Mouse (Mus musculus): ENCODE data around the gene Lrfn5.
A peak's percentile ranks its signal among the peaks of the same experiment; 100 is the strongest.

The Lrfn5 gene

DNA sequence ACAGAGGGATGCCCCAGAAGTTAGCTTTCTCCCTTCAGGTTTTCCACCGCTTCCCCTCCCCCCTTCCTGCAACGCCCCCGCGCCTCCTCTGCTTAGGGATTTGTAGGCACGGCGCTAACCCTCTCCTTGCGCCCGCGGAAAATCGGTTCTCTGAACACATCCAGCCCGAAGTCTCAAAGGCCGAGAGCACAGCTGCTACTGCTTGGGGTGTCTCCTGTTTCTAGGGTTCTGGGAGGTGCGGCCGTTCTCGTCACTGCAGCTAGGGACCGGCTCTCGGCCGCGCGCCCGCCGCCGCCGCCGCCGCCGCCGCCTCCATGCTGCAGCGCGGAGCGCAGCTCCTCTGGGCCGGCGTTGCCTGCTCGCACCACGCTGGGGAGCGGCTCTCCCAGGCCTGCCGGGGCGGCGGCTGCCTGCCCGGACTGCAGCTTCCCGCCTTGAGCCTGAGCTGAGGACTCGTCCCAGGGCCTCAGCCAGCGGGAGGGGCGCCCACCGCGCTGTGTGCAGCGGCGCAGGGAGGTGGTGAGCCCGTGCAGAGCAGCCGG, at the start of gene Lrfn5:
Gene Lrfn5, plus strand, starts transcription at position 322 of the 542 bp plus-strand sequence.
- DNase-seq = peak; percentile 80

DNA sequence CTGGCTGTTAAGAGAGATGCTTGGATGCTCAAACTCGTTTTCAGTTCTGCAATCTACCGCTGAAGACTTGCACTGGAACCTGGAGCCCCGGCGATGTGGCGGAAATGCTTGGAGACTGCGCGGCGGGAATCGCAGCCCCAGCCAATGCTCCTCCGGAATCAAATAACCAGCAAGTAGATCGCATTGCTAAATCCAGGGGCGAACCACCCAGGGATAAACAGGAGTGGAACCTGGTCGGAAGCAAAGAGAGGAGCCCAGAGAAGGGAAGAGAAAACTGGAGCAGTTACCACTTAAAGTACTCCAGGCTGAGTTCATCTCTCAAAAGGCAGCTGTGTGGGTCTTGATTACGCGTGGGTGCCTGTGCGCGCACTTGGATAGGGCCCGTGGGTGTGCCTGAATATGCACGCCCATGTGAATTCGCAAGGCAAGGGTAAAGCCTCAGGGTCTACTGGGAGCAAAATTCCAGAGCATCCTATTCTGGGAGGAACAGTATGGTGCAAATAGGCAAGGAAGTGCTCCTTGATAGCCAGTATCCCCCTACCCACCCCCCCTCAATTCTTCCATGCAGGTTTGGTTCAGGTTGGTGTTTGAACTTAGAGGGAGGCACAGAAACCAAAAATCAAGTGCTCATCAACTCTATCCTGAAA, 1.3 kb upstream of the Lrfn5 start:
- peak; percentile 49 for DNase-seq

DNA sequence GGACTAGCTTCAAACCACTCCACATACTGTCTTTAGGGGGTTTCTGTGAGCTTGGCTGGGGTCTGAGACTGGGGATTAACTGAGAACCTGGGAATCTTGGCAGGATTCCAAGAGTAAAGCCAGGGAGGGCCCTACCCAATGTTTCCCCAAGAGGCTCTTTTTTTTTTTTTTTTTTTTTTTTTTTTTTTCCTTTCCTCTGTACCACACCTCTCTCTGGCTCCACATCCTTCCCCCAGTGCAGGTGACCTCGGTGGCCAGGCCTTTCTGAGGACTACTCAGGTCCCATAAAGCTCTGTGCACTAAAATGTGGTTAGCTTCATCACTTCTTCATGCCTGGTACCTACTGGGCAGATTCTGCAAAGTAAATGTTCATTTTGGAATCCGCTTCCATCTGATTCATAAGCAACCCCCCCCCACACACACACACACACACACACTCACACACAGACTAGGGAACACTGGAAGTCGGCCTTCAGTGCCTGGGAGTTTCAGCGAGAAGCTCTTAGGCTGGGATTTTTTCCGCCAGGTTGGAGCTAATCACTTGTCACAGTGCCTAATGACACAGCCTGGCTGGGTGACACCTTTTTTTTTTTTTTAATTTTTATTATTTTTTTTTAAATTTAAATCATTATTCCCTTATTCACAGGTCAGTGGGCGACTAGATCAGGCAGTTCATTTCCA, 662 bp upstream of the Lrfn5 start:
- peak; percentile 25 for DNase-seq

DNA sequence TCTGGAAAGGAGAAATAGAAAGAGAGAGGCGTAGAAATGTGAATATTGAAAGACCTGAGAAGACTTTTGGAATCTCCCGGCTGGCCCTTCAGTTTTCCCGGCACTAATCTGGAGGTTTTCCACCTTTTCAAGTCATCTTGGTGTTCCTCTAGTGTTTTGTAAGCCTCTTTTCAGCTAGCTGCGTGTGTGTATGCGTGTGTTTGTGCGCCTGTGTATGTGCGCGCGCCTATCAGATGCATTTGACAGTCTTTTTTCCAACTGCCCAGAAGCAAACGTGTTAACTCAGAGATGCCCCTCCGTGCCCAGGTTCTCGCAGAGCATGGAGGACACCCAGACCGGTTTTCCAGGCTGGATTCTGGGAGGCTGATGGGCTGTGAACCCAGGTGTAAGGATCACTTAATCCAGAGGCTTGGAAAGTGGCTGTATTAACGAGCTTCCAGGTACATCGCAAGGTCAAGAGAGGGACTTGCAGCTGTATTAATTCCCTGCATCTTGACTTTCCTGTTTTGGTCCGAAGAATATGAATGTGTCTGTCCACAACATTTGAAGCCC, 757 bp downstream of the Lrfn5 start:
- DNase-seq = peak; percentile 38

DNA sequence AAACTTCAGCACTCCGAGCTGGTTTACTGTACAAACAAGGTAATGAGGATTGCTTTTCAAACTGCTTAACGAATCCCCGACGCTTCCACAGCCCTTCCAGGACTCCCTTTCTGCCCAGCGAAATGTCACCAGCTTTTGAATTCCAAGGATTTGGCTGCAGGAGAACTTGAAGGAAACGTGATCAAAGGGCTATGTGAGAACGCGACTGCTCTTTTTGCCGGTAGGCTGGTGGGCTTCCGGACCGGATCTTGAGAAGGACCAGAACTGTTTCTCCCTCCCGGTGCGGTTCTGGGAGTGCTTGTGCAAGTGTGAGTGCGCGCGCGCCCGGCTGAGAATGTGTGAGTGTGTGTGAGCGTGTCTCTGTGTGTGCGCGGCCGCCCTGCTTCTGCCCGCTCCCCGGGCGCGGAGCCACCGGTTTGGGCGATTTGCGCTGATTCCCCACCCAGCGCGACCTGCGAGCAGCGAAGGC, 1.3 kb downstream of the Lrfn5 start:
- DNase-seq = peak; percentile 68

DNA sequence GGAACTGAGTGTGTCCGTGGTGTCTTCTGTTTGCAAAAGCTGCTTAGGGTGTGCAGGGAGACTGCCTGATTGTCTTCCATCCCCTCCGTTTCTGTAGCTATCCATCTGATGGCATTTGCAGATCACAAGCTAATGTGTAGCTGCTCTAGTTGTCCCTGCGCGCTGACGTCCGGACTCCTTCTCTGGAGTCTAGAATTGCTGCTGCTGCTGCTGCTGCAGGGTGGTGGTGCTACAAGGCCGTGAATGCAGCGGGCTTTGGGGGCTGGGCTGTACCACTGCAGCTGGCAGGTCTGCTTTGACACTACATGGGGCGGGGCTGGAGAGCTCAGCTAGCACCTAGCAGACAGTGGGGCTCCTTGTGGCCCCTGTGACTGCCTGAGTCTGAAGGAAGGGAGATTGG, 3.2 kb downstream of the Lrfn5 start:
- peak; percentile 89 for DNase-seq

DNA sequence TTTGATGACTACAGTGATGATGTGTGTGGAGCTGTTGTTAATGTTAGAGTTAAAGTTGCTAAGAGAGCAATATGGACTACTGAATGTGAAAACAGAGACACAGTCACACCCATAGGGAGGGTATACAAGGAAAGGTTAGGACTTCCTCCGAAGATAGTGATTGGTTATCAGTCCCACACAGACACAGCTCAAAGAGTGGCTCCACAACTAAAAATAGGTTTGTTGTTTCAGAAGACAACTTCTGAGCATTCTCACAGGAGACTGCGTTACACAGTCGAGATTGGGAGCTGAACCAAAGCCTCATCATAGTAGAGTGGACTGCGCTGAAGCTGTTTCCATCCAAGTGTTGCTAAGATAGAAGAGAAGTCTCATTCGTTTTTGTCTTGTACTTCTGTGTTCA, 57.0 kb downstream of the Lrfn5 start:
- DNase-seq = no peak

DNA sequence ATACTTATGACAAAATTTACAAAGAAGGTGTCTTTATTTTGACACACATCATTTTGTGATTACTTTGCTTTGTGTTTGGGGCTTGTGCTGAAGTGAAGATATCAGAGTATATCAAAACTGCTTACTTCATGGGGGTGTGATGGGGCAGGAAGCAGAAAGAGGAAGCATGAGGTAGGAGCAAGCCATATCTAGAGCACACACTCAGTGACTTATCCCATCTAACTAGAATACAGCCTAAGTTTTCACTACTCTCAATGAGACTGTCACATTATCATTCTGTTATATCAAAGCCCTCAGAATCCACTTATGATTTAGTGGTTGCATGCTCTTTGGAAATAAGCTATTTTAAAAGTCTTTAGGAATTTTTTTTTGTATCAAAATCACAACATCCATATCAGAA, 77.4 kb downstream of the Lrfn5 start:
- no peak for DNase-seq

DNA sequence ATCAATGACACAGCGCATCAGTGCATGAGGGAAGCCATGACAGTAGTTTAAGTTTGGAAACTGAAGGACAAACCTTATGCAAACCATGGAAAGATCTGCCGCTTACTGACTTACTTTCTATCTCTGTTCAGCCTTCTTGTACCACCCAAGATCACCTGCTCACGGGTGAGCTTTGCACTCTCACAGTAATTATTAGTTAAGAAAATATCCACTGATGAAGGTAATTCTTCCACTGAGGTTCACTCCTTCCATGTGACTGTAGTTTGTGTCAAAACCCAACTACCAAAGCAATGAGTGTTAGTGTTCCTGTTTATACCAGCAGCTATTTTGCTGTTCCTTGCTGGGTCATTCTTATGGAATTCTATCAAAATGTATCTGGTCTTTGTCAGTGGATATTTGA, 84.9 kb downstream of the Lrfn5 start:
- DNase-seq = no peak

DNA sequence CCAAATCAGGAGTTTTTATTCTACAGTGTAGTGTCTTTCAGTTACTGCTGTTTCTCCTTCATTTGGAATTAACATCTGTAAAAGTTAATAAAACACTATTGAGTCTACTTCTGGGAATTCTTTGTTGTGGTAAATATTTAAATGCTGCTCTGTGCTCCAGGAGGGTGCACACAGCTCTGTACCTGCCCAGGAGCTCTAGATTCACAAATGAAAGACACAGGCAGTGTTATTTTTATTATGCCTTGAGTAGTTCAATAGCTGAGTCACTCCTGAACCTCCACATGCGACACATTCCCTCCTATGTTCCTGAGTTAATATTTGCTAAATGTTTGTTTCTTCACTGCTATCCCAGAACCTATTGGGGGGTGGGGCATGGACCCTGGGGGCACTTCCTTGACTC, 87.1 kb downstream of the Lrfn5 start:
- DNase-seq = no peak

DNA sequence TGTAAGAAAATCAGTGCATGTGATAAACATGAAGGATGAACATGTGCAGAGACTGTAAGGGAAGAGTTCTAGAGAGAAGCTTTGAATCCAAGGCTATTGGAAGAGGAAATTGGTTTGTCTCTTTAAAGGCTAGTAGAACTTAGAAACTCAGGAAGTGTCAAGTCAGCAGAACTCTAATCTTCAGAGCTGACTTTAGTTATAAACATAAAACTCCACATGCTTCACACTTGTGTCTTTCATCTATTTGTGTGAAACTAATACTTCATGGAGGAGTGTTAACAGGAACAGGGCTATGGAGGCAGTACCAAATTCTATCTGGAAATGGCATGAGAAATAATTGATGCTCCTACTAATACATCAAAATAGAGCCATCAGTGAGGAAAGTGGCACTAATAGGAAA, 101.6 kb downstream of the Lrfn5 start:
- DNase-seq = no peak

DNA sequence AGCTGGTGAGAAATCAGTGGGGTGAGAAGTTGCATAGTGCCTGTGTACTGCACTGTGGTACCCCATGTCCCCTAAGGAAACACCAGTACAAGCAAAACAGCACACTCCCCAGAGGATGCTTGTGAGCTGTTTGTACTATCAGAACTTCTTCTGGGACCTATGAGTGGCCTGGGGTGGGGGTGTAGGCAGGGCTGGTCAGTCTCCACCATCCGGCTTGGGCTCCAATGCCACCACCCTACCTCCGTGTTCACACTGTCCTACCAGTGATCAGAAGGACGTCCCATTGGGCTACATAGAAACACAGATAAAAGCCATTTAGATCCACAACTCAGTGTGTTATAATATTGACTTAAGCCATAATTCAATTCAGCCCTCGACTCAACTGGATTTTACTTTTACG, 131.4 kb downstream of the Lrfn5 start:
- DNase-seq = no peak

DNA sequence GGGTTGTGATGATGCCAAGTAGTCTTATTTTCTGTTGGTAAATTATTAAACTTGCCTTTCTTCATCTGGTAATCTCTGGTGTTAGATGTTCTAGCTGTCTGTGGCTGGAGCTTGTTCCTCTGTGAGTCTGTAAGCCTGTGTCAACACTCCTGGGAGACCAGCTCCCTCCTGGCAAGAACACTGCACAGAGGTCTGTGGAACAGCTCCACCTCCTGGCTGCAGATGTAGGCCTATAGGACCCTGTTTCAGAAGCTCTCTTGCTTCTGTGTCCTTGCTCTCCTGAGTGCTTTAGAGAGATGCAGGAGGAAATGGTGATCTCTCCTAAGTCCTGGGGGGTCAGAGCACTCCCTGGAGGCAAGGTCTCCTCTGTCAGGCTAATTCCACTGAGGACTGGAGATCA, 200.2 kb downstream of the Lrfn5 start:
- DNase-seq = peak; percentile 20

DNA sequence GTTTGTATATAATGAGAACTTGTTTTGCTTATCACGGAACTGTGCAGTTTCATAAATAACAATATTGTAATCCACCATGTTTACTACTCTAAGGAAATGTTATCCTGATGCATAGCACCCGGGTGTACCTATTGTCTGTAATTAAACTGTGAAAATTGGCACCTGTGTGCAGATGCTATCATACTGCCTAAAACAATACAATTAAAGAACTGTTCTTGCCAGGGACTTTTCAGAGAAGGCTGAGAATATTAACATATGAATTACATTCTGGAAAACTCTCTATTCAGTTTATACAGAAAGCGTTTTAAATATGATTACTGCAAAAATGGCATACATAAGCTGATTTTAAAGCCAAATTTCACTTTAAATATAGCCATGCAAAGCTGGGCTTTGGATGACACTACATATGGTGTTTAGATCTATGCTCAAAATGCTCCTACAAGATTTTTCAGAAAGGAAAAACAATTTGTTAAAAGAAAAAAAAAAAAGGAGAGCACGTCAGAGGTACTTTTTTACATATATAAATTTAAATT, 284.2 kb downstream of the Lrfn5 start:
- DNase-seq = no peak

DNA sequence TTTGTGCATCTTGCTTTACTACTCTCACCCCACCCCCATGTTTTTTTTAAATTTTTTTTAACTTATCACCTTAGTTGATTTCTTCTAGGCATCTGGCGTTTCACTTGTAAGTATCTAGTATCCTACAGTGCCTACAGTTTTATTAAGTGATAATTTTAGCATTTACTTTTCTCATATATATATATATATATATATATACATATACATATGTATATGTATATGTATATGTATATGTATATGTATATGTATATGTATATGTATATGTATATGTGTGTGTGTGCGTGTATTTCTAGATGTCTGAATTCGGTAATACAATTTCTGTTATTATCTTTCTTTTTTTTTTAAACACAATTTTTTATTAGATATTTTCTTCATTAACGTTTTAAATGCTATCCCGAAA, 300.7 kb downstream of the Lrfn5 start:
- DNase-seq = no peak

DNA sequence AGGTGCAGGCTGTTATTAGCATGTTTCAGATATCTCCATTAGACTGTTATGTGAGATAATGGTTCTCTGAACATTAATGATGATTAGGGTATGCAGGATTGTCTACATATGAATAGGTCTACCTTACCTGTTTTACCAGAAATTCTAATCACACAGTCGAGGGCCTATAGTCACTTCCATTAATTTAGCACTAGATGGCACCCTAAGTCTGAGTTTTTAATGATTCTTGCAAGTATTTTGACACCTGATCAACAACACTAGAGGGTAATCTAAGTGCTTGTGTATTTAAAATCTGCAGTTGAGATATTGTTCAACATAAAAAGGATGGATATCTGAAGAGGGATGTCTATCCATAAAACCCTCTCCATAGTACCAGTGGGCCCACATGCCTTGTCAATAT, 303.4 kb downstream of the Lrfn5 start:
- DNase-seq = no peak

DNA sequence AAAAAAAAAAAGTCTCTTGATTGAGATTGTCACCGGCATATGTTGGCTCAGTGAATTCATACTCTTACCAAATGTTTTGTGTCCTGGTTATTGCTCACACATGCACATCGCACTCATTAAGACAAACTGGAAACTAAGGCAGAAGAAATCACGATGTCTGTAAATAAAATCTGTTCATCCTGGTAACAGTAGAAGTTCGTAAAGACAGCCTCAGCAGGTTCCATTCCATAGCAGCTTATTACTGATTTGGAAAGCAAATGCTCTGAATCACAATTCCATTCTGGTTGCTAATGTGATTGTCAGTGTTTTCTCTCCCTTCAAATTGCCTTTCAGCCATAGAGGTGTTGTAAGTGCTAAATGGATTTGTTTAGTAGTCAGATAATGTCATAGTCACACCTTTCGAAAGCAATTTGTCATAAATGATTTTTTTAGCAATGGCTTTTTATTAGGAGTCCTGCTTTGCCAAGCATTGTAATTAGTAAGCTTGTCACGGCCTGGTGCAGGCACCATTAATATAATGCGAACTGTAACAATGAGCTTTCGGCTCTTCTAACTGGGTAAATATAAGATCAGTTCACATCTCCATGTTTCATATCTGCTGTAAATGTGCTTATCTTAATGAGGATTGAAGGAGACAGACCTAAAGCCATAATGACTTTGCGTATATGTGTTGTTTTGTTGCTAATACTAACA, 319.8 kb downstream of the Lrfn5 start:
- DNase-seq = no peak

DNA sequence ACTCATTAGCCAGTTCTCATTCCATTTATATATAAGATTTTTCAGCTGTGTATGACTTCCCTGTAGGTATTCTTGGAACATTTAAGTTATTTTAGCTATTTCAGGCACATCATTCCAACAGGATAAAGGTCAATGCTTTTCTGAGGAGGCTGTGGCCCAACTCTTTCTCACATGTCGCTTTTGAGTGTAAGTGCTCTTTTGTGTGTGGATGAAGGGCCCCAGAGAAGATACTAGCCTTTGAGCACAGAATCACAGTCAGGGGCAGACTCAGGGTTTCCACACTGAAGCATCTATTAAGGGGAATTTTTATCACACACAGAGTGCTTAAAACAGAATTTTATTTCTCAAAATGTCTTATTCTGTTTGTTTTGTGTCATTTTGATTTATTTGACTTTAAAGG, 331.2 kb downstream of the Lrfn5 start:
- no peak for DNase-seq
